Mouse (Mus musculus): Measurements from ENCODE around the gene Commd9.

Commd9 gene

DNA sequence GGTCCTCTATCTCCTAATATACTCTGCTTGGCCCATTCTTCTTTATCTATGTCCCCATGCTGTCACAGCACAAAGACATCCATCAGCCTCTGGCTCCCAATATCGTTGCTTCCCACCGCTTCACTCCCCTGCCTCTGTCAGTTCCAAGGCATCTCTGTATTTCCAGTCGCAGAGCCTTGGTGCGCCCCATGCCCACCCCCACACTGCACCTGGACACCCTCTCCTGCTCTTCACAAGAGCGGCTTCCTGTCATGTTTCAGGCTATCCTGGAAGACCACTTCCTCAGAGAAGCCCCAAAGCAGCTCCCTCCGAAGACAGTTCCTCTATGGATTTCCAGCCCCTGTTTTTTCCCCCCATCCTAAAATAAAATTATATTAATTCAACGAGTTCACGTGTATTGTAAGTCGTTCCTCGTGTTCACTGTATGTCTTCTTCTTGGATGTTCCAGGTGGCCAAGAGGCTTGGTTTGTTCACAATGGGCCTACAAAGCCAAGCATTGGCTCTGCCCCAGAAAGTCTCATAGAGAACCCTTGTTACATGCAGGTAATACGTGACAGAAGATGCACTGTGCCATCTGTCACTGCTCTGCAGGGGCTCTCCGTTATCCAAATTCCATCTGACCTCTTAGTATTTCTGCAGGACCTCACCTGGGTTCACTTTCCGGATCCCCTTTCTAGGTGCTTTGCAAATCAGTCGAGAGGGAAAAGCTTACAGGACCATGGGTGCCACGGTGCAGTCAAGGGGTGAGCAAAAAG lies 23.5 kb downstream of the Commd9 start:
- in situ Hi-C loops (cut with MboI, MseI): loop anchor here (5.0 to 10.0 kb wide), 4 partner anchors 195 to 1915 kb away; no protein-coding TSS in a partner anchor

DNA sequence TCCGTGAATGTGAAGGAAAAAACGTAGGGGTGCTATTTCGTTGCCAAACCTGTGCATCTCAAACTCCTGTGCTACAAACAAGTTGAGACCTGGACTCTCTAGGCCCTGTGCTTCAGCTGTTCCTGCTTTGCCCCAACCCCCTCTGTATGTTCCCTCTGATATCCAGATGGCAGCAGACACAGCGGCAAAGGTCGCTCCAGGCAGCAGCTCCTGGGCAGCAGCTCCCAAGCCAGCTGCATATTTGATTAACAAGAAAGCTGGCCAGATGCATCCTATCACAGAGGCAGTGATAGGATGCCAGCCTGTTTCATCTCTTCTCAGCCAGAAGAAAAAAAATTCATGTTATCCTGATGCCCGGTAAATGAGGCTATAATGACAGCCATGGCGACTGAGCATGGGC lies 32.5 kb downstream of the Commd9 start:
- in situ Hi-C loops (cut with MboI, MseI): loop anchor here (10.0 kb wide), 1 partner anchor 1906 kb away; no protein-coding TSS in a partner anchor

DNA sequence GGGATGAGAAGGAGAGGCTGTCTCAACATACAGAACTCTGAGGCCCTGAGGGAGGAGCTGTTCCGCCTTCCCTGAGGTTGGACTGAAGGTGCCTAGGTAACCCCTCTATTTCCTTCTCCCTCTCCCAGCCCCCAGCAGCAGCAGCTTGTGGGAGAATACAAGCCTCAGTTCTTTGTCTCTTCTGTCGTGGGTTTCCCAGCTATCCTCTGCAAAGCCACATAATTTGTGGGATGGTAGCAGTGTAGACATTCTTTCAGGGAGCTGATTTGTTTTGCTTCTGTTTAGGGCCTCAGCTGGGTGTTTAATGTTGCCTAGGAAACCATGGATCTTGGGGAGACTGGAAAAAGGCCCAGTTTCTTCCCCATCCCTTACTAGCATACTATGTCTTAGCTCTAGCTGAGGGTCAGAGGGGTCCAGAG lies 34.1 kb downstream of the Commd9 start:
- in situ Hi-C loops (cut with MboI, MseI): no loop called here

DNA sequence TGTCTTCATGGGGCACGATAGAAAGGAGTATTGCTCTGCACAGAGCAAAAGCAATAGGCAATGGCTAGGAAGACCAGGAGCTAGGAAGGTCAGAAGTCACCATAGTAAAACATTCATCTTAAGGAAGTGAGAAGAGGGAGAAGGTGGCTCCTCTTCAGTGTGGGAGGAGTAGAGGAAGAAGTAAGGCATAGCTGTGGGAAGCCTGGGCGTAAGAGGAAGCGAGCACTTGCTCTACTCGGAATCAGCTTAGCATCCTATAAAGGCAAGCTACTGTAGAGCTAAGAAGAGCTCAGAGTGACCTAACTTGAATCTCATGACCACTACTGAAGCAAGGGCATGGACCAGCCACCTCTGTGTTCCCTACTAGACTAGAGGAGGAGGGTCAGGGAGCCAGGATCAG lies 36.3 kb downstream of the Commd9 start:
- in situ Hi-C loops (cut with MboI, MseI): no loop called here

DNA sequence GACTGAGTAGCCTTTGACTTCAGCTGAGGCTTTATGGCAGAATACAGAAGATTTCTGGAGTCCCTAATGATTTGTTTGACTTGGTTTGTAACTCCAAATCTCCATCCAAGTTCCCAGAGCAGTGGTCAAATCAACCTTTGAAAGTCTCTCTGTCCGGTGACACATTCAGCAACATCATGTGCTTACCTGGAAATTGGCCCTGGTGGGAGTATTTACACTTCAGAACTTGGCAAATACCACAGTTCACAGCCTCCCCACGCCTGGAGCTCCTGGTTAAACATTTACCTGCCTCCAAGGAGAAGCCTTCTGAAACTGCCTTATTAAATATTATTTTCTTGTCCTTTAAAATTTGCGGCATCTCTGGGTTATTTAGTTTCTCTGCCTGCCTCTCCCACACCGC lies 37.1 kb downstream of the Commd9 start:
- in situ Hi-C loops (cut with MboI, MseI): no loop called here

DNA sequence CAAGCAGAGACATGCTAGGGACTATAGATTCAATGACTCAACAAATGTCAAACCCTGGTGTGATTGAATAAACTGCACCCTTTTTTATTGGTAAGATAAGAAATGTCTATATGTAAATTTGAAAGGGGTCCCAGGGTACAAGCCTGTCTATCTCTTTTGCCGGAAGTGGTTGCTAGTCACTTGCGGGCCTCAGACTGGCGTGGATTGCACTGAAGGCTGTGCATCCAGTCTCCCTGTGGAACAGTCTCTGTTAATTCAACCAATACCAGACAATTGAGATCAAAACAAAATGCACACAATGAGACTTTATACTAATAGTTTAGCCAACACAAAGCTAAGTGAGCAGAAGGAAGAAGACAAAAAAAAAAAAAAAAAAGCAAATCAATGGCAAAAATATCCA lies 39.1 kb downstream of the Commd9 start:
- in situ Hi-C loops (cut with MboI, MseI): no loop called here

DNA sequence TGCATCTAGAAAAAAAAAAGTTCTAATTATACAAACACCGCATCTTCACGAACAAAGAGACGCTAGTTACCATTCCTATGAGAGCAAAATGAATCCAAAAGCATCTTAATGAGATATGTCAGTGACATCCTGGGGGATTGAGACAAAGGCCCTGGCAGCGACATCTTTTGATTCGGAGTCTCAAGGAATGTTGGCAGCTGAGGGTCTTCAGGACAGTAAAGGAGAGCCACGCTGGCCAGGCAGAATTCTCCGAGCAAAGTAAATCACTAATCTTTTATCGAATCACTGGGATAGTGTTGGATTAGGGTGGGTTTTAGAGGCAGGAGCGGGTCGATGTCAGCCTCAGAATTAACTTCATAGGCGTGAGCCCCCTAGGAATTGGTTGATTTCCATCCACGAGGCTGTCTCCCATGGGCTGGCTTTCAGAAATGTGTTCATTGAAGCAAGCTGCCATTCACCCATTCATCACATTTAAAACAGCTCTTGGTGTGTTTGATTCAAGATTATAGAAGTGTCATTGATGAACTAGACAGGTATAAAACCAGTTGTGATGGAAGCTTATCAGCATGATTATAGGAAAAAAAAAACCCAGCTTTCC lies 39.6 kb downstream of the Commd9 start:
- in situ Hi-C loops (cut with MboI, MseI): no loop called here

DNA sequence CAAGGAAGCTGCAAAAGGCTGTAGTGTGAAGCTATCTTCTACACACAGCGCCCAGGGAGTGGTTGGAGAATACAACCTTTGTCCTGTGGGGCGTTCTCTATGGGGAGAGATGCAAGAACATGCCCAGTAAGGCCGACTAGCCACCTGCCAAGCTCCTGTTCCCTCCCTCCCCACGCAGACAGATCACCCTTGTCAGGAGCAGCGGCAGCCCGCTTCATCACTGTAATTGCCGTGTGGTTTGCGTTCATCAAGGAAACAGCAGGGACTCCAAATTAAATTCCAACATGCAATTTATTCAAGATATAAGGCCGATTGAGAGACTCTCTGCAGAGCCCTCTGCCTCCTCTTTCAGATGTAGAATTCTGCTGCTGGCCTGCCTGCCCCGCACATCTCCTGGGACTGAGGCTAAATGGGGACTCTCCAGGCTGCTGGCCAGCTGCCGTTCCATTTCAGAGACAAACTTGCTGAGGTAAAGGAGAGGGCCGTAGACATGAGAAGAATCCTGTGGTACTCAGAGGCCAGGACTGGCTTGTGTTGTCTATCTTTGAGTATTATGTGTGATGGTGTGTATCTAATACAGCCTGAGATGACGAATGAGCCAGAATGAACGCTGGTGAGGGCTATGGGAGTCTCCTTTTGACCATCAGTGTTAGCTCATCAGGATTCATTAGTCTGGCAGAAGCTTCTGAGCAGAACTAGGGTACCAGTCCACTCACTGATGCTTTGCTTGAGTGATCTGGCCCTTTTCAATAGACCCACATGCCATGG lies 46.3 kb downstream of the Commd9 start:
- in situ Hi-C loops (cut with MboI, MseI): no loop called here

DNA sequence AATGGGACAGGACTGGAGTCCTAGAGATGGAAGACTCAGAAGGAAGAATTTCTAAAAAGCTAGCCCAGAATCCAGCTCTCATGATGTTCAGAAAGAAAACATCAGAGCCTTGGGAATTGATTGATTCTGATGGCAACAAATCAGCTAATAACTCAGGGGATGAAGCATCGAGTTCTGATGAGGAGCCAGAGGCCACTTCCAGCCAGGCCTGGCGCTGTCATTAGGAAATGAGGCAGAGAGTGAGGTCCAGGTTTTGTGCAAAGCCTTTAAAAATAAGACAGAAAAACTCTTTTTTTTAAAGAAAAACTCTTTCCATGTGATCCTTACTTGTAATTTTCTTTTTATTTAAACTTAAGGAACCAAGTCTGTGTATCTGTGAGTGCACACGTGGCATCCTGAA lies 47.3 kb downstream of the Commd9 start:
- in situ Hi-C loops (cut with MboI, MseI): no loop called here

DNA sequence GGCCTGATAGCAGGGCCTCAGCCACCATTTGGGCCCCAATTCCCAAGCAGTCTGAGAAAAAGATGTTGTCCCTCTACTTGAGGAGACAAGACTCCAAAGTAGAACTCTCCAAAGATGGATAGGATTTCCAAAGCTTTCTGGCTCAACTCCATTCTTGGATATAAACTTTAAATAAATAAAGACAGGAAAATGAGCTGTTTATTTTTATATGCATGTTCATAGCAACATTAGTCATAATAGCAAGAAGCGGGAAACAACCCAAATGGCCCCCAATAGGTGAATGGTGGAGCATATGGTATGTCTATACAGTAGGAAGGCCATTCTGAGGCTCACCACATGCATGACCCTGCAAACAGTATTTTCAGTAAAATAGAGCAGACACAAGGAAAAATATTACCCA lies 49.0 kb downstream of the Commd9 start:
- in situ Hi-C loops (cut with MboI, MseI): no loop called here

DNA sequence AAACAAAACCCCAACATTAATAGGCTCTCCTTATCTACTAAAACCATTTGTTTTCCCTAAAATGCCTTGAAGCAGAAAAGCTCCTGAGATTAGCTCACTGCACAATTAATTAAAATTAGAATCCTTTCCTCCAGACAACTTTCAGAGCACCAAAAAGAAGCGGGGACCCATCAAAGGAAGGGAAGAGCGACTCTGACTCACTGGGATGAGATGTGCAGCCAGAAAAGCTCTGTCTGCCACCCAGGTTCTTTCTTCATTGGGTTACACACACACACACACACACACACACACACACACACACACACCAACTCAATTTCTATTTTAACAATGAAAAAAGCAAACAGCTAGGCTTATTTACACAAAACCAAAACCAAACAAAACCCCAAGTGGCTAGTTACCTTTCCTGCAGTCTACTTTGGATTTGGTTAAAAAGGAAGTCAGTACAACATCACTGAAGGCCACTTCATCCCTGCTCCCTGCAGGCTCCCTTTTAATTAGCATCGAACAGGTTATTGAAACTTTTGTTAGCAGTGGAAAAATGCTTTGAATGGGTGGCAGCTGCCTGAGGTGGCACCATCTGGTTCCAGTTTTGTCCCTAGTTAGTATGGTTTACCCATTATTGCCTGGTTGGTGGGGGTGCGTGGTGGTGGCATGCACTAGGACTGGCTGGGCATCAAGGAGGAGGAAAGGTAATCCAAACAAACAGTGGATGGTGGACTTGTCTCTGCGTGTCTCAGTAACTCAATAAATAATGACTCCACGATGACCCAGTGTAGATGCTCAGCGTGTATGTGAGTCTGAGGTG lies 64.9 kb downstream of the Commd9 start:
- in situ Hi-C loops (cut with MboI, MseI): no loop called here

Data from T-helper 1 cell (primary cell).